Mouse (Mus musculus): ENCODE results near the gene Cd180. TPM values are rescaled to one million over a fixed set of nuclear protein-coding genes. Genes with fewer than 3 reads are reported as not detected.
A peak's percentile ranks its signal among the peaks of the same experiment; 100 is the strongest.

Cd180 gene
- polyA plus RNA-seq, 1 experiment: not detected

DNA sequence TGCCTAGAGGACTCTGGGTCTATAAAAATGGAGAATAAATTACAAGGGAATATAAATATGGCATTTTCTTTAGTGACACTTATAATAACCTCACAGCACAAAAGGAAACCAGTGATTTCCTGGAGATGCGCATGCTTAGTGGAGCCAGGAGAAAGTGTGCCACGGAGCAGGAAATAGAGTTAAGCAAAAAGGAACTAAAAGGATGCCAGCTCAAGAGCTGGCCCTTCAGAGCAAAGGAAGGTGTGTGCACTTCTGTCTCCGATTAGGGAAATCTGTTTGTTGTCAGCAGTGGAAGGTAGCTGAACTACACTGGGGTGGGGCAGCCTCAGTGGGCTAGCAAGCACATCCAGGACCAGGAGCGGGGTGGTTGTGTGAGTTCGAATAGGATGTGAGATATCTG, 6.8 kb downstream of the Cd180 start:
- no peak for TF ChIP-seq GATA1 (IDR thresholded peaks at IDR 0.05; ENCODE audit: low read length)

DNA sequence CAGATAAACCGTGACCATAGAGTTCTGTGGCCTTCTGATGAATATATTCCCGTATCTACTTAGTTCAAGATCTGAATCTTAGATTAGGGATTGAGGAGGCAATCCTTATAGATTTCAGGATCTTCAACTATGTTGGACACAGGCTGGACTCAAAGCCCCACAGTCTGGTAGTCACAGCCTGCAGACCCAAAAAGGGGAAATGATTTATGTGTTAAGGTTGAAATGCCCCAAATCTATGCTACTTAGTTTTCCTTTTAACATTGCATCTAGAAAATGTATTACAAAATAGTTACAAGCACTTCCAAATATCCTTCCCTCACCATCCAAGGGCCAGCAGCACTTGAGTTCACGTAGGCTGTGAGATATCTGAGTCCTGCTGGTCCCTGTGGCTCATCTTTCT, 7.4 kb downstream of the Cd180 start:
- TF ChIP-seq GATA1 (IDR thresholded peaks at IDR 0.05; ENCODE audit: low read length): no peak

- TF ChIP-seq GATA1 (IDR thresholded peaks at IDR 0.05; ENCODE audit: low read length): no peak
These were observed 23.6 kb downstream of the Cd180 start for GRCm38 (mm10) chr13:102716973-102717372.

DNA sequence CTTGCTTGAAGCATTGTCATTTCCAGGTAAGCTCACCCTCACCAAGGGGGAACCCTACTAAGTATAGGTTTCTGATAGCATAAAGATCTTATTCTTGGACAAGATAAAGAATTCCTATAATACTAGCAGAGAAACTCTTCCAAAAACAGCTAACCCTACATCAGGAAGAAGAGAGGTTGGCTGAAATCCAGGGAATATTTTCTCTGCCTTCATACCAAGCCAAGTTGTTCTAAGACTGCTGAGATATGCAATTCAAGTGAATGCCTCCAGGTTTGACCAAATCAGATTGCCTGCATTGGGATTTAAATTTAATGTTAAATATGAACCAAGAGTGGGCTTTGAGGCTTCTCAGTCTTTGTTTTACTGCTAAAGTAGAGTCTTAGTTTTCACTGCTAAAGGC, 32.1 kb downstream of the Cd180 start:
- no peak for TF ChIP-seq GATA1 (IDR thresholded peaks at IDR 0.05; ENCODE audit: low read length)

DNA sequence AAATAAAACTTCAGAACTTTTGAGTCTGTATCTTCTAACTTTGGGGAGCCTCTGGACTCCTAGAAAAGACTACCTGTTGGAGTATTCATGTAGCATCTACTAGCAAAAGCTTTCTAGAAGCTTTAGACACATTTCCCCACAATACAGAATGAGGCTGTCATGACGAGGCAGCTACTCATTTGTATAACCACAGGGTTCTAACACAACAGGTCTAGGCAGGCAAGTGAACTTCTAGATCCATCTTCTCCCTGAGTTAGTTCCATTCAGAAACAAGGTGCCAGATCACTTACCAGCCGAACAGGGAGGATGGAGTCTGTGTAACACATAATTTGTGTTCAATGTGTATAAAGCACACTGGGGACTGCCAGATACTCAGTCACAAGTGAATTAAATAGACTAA, 32.5 kb downstream of the Cd180 start:
- no peak for TF ChIP-seq GATA1 (IDR thresholded peaks at IDR 0.05; ENCODE audit: low read length)

DNA sequence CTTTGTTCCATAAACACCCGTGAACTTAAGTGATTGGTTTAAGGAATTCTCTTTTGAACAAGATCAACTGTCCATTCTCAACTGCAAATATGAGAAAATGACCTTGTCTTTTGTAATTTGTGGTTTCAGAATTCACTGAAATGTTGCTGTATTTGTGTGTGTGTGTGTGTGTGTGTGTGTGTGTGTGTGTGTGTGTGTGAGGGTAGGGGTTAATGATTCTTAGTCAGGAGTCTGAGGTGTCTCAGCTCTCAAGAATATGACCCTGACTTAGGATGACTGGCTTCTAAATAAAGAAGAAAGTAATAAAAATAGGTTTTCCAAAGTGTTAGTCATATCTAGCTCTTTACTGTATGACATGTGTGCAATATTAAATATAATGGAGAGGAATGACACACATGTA, 33.5 kb downstream of the Cd180 start:
- TF ChIP-seq GATA1 (IDR thresholded peaks at IDR 0.05; ENCODE audit: low read length): no peak

GRCm38 (mm10) chr13:102728035-102728434, 34.7 kb downstream of the Cd180 start:
- no peak for TF ChIP-seq GATA1 (IDR thresholded peaks at IDR 0.05; ENCODE audit: low read length)

DNA sequence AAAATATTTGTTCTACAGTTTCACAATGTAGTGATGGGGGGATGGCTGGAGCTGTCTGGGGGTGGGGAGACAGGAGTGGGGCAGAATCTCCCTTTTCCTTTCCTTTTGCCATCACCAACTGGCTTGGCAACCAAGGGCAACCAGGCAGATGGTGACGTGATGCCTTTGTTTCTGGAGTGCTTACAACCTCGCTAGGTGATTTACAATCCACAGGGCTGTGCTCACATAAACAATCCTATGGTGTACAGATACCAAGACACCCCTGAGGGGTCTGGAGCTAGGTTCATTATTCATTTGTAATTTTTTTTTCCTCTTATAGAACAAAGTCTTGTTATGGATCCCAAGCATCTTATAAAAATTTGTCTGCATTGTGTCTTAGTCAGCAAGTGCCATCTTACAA, 39.7 kb downstream of the Cd180 start:
- TF ChIP-seq GATA1 (IDR thresholded peaks at IDR 0.05; ENCODE audit: low read length): no peak

DNA sequence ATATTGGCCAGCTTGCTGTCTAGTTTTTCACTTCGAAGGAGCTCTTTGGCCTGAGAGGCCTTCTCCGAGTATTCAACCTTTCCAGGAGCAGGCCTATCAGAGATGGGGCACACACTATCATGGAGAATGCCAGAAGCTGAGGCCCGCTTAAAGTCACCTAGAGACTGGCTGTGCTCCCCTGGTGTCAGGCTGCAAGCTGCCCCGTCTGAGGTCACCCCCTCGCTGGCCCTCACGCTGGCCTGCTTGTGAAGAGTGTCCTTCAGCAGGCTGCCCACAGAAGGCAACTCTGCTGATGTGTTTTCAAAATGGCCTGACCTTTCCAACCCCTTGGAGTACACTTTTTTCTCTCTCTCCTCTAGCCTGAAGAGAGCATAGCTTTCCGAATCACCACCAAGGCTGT, 44.5 kb downstream of the Cd180 start:
- no peak for TF ChIP-seq GATA1 (IDR thresholded peaks at IDR 0.05; ENCODE audit: low read length)

- TF ChIP-seq GATA1 (IDR thresholded peaks at IDR 0.05; ENCODE audit: low read length): peak; percentile 34
These were observed 46.6 kb downstream of the Cd180 start for GRCm38 (mm10) chr13:102739720-102740535.

GRCm38 (mm10) chr13:102744481-102745269, 51.3 kb downstream of the Cd180 start:
- no peak for TF ChIP-seq GATA1 (IDR thresholded peaks at IDR 0.05; ENCODE audit: low read length)

DNA sequence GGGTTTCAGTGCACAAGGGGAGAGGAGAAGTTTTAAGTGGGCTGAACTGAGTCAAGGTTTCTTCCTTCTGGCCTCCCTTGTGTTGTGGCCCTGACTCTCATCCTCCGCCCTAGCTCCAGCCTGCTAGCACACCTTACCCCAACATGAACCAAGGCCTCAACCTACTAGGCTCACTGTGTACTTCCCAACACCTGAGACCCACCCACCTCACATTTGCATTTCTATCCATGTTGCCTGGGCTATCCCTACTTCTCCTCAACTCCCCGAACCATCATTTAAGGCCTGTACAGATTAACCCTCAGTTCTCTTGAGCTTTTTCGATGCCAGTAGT, 51.9 kb downstream of the Cd180 start:
- TF ChIP-seq GATA1 (IDR thresholded peaks at IDR 0.05; ENCODE audit: low read length): no peak

DNA sequence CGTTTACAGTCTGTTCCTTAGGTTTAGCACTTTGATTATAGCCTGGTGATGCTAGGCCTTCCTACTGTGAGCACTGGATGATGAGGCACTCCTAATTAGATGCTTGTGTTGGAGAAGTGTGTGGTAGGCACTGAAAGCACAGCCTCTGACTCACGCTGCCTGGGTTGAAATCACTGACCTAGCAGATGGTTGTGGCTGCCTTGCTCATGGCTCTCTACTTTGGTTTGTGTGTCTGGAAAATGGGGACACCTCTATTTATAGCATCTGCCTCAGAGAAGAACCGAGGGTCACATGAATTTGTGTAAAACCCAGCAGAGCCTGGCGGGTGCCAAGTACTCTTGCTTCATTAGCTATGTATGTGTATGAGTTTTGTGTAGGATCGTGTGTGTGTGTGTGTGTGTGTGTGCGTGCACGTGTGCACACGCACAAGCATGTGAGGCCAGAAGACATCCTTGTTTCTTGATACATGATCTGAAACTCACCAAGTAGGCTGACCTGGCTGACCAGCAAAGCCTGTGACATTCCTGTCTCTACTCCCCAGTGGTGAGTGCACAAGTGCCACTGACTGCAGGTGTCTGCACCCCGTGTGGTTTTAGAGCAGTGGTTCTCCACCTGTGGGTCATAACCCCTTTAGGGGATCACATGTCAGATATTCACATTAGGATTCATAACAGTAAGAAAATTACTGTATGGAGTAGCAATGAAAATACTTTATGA, 52.4 kb downstream of the Cd180 start:
- TF ChIP-seq GATA1 (IDR thresholded peaks at IDR 0.05; ENCODE audit: low read length): no peak

DNA sequence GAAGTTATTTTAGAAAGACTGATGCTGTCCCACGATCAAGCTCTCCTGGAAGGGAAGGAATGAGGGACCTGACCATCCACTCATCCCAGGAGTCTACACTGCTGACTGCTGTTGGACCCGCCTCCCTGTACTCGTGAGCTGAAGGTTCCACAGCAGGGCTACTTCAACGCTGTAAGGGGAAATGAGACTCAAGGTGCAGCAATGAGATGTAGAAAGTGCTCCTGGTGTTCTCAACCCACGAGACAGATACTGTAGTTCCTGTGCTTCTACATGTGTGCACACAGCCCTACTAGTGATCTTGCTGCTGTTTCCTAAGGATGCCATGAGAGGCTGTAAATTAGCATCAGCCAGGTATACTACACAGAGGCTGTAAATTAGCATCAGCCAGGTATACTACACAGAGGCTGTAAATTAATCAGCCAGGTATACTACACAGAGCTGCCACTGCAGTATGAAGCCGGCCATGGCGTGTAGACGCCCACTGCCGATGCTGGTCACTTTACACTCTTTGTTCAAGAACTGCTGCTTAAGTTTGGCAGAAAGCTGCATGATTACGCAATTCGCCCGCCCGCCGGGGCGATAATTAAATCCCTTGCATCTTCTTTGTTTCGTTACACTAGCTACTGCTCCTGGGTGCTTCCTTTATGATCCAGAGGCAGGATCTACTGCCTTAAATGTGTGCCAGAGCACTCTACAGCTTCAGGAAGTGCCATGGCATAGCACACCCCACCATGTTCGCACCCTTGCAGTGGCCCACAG, 53.6 kb downstream of the Cd180 start:
- TF ChIP-seq GATA1 (IDR thresholded peaks at IDR 0.05; ENCODE audit: low read length): no peak

GRCm38 (mm10) chr13:102749194-102749593, 55.8 kb downstream of the Cd180 start:
- TF ChIP-seq GATA1 (IDR thresholded peaks at IDR 0.05; ENCODE audit: low read length): no peak

GRCm38 (mm10) chr13:102749891-102750290, 56.5 kb downstream of the Cd180 start:
- no peak for TF ChIP-seq GATA1 (IDR thresholded peaks at IDR 0.05; ENCODE audit: low read length)

Measured in G1E-ER4 (cell line).